8 mouse cellular contexts compared by ENCODE assay signal in genomic region chr7:73618758-73619416, GRCm38 (mm10).
DNase-seq lines count a peak whose midpoint lies in the region; ATAC-seq and TF ChIP-seq lines count a peak whose summit lies in the region.

No protein-coding gene starts in this region.

- no peak for TF ChIP-seq CTCF in ES-Bruce4 (IDR thresholded peaks at IDR 0.05; ENCODE audit: low read depth, low read length)

- TF ChIP-seq EP300 in ES-Bruce4 (IDR thresholded peaks at IDR 0.05; ENCODE audit: insufficient read depth, low read depth, low read length), result no peak

- H3K27ac ChIP-seq in heart, embryonic 10.5 days, result peak overlapping the region; percentile 100
- peak overlapping the region; percentile 97 for H3K27ac ChIP-seq in ES-Bruce4 (ENCODE audit: insufficient read depth, low read length)
- H3K27ac ChIP-seq in forebrain, embryonic 15.5 days (replicated peaks), result peak overlapping the region; percentile 100
- peak overlapping the region; percentile 98 for H3K27ac ChIP-seq in liver, embryonic 15.5 days (replicated peaks)

- 16% methylated on average over 25 of the region's 25 CpGs for WGBS in heart, embryonic 10.5 days
- WGBS in forebrain, embryonic 15.5 days, result 7% methylated on average over 25 of the region's 25 CpGs
- WGBS in liver, embryonic 15.5 days (ENCODE audit: insufficient replicate concordance), result 3% methylated on average over 25 of the region's 25 CpGs

- no peak for TF ChIP-seq POLR2A in ES-Bruce4 (IDR thresholded peaks at IDR 0.05; ENCODE audit: insufficient read depth, low read length)

- peaks cover 16% of the 10 kb centered on the region for H3K4me1 ChIP-seq in heart, embryonic 10.5 days
- H3K4me1 ChIP-seq in ES-Bruce4 (ENCODE audit: control insufficient read depth, insufficient read depth, low read length), result peaks cover 3% of the 10 kb centered on the region
- H3K4me1 ChIP-seq in forebrain, embryonic 15.5 days, result peaks cover 43% of the 10 kb centered on the region
- H3K4me1 ChIP-seq in liver, embryonic 15.5 days (replicated peaks), result peaks cover 28% of the 10 kb centered on the region

- H3K9ac ChIP-seq in ES-Bruce4 (ENCODE audit: low read depth, poor library complexity, severe bottlenecking), result peak overlapping the region; percentile 86
- H3K9ac ChIP-seq in forebrain, embryonic 15.5 days (replicated peaks), result peak overlapping the region; percentile 70
- H3K9ac ChIP-seq in liver, embryonic 15.5 days, result peak overlapping the region; percentile 96

- intact Hi-C loops in heart, postnatal 25 days (cut with DNase I), result loop anchor here (1.0 to 5.0 kb wide), 6 partner anchors 24 to 94 kb away; partner anchors contain the start of gene Chd2

- H3K27me3 ChIP-seq in heart, embryonic 10.5 days (ENCODE audit: insufficient read depth, poor library complexity, severe bottlenecking), result no peaks in the 10 kb centered on the region
- no peaks in the 10 kb centered on the region for H3K27me3 ChIP-seq in ES-Bruce4 (ENCODE audit: control insufficient read depth, insufficient read depth, low read length, poor library complexity, severe bottlenecking)
- no peaks in the 10 kb centered on the region for H3K27me3 ChIP-seq in forebrain, embryonic 15.5 days
- H3K27me3 ChIP-seq in liver, embryonic 15.5 days, result no peaks in the 10 kb centered on the region

- peak overlapping the region; percentile 75 for H3K4me3 ChIP-seq in heart, embryonic 10.5 days
- peak overlapping the region; percentile 82 for H3K4me3 ChIP-seq in ES-Bruce4 (ENCODE audit: low read depth, low read length)
- H3K4me3 ChIP-seq in forebrain, embryonic 15.5 days, result peak overlapping the region; percentile 51
- H3K4me3 ChIP-seq in liver, embryonic 15.5 days (replicated peaks), result peak overlapping the region; percentile 89

- DNase-seq in heart, embryonic 10.5 days (ENCODE audit: low spot score), result no peak
- no peak for DNase-seq in heart, postnatal 25 days (ENCODE audit: low spot score)
- no peak for DNase-seq in left cerebral cortex, adult 11 months (ENCODE audit: low spot score)
- no peak for DNase-seq in embryo, embryonic 10 days (ENCODE audit: low spot score)
- DNase-seq in testis, postnatal 14 days (ENCODE audit: low spot score), result no peak

- peak overlapping the region; percentile 67 for H3K4me2 ChIP-seq in forebrain, embryonic 15.5 days (replicated peaks)
- peak overlapping the region; percentile 92 for H3K4me2 ChIP-seq in liver, embryonic 15.5 days

- no peaks in the 10 kb centered on the region for H3K36me3 ChIP-seq in heart, embryonic 10.5 days
- H3K36me3 ChIP-seq in ES-Bruce4 (ENCODE audit: control insufficient read depth, insufficient read depth, low read length, poor library complexity, severe bottlenecking), result no peaks in the 10 kb centered on the region
- no peaks in the 10 kb centered on the region for H3K36me3 ChIP-seq in forebrain, embryonic 15.5 days
- H3K36me3 ChIP-seq in liver, embryonic 15.5 days (replicated peaks), result no peaks in the 10 kb centered on the region

- no peaks in the 10 kb centered on the region for H3K9me3 ChIP-seq in heart, embryonic 10.5 days
- no peaks in the 10 kb centered on the region for H3K9me3 ChIP-seq in ES-Bruce4 (replicated peaks; ENCODE audit: control insufficient read depth, insufficient read depth, low read length, poor library complexity, severe bottlenecking)
- no peaks in the 10 kb centered on the region for H3K9me3 ChIP-seq in forebrain, embryonic 15.5 days
- H3K9me3 ChIP-seq in liver, embryonic 15.5 days (replicated peaks), result no peaks in the 10 kb centered on the region

- no peak for ATAC-seq in forebrain, embryonic 15.5 days (replicated peaks)
- peak; percentile 71 for ATAC-seq in liver, embryonic 15.5 days (ENCODE audit: insufficient read depth)
